Mouse (Mus musculus) kidney, adult 2 months (tissue): ENCODE measurements around the gene Cym.

Source experiments
- CTCF ChIP-seq: fragments of 200-500 bp; conservative IDR thresholded peaks from 2 replicates; pipeline ENCODE4 v1.5.1; 2011; ENCODE audit warnings: low read depth, mild to moderate bottlenecking, control low read depth, low read length, moderate library complexity, mixed read lengths; ENCODE audit not compliant: insufficient read depth, insufficient read length
- POLR2A ChIP-seq: fragments of 200-500 bp; IDR thresholded peaks from one replicate; pipeline ENCODE4 v1.6.1; 2011; ENCODE audit warnings: low read depth, low read length, control low read depth

- no peak for TF ChIP-seq POLR2A
- TF ChIP-seq CTCF = peak; percentile 63
Measured at GRCm38 (mm10) chr3:107188226-107188899, 33.2 kb downstream of the Cym start.
